Mouse (Mus musculus) cortical plate, adult 2 months (tissue): Measurements from ENCODE around the gene Lasp1.

Experiments
- CTCF ChIP-seq: fragments of 200-500 bp; IDR thresholded peaks from 2 replicates; pipeline ENCODE4 v1.5.1; 2011; ENCODE audit warnings: mild to moderate bottlenecking, control low read depth, low read length; ENCODE audit not compliant: insufficient read depth; ENCODE audit errors: extremely low read depth
- POLR2A ChIP-seq: fragments of 200-500 bp; IDR thresholded peaks from 2 replicates; pipeline ENCODE4 v1.6.1; 2011; ENCODE audit warnings: mild to moderate bottlenecking, low read length, control low read depth; ENCODE audit not compliant: insufficient read depth; ENCODE audit errors: extremely low read depth

DNA sequence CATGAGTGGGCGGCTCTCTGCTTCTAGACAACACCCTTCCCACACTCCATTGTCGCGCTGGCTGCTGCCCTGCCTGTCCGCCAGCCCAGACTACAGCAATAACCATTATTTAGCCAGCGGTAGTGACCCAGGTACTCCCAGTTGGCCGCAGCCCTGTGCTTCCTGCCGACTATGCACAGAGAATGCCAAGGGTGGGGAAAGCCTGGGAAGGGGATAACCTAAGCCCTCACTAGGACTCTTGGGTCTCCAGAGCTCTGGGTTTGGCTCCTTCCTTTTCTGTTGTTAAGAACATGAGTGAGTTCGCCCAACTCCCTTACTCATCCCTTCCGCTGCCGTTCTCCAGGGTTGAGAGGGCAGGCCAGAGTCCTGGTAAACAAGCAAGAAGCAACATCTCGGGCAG, 33.2 kb downstream of the Lasp1 start:
- TF ChIP-seq CTCF (no peak), POLR2A (no peak)
